Mouse (Mus musculus): ENCODE results near the gene Pmepa1. TPM values are rescaled to one million over a fixed set of nuclear protein-coding genes. Genes with fewer than 3 reads are reported as not detected.

Gene Pmepa1
- polyA plus RNA-seq, 1 experiment from 2014 or later, result 4.1 TPM

GRCm38 (mm10) chr2:173300663-173301630 lies 24.6 kb upstream of the Pmepa1 start:
- Histone ChIP-seq H3K4me3 (ENCODE audit: low read length) (no peak overlapping the region), H3K9ac (ENCODE audit: low read length) (no peak overlapping the region), H3K27me3 (ENCODE audit: control insufficient read depth, insufficient read depth, low read length) (no peaks in the 10 kb centered on the region), H3K36me3 (ENCODE audit: control insufficient read depth, insufficient read depth) (no peaks in the 10 kb centered on the region), H3K4me1 (ENCODE audit: control insufficient read depth, insufficient read depth, low read length) (0 out of 2 replicates have a peak, but pooled peaks cover 8% of the 10 kb centered on the region), H3K9me3 (replicated peaks; ENCODE audit: control insufficient read depth, low read length) (peaks cover 7% of the 10 kb centered on the region), H3K27ac (ENCODE audit: low read length) (no peak overlapping the region), H3K4me2 (ENCODE audit: low read depth, low read length) (no peak overlapping the region)
- 68% methylated on average over 28 of the region's 28 CpGs for WGBS
- ATAC-seq (replicated peaks; ENCODE audit: extremely low read depth, insufficient read depth, low FRiP score), result no peak

DNA sequence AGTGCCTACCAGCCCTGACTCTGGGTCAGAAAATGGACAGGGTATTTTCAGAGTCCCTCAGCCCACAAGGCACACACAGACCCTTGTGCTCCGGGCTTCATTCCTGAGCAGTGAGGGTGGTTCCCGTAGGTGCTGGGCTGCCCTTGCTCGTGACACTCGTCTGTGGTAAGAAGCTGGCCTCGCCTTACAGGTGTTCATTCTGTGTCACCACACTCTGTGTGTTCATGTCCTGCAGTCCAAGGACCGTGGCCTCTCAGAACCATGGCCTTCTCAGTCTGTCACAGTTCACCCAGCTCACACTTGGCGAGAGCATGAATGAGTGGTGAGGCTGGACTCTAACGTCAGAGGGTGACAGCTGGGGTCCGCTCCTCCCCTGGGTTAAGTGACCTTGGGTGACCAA lies 20.1 kb upstream of the Pmepa1 start:
- H3K27me3 ChIP-seq (ENCODE audit: control insufficient read depth, insufficient read depth, low read length), result no peaks in the 10 kb centered on the region
- WGBS, result 83% methylated on average over 9 of the region's 9 CpGs
- no peak overlapping the region for H3K9ac ChIP-seq (ENCODE audit: low read length)
- no peak overlapping the region for H3K4me2 ChIP-seq (ENCODE audit: low read depth, low read length)
- peaks cover 9% of the 10 kb centered on the region for H3K9me3 ChIP-seq (replicated peaks; ENCODE audit: control insufficient read depth, low read length)
- no peak overlapping the region for H3K27ac ChIP-seq (ENCODE audit: low read length)
- H3K4me1 ChIP-seq (ENCODE audit: control insufficient read depth, insufficient read depth, low read length), result 0 out of 2 replicates have a peak, but pooled peaks cover 3% of the 10 kb centered on the region
- ATAC-seq (replicated peaks; ENCODE audit: extremely low read depth, insufficient read depth, low FRiP score), result no peak
- no peaks in the 10 kb centered on the region for H3K36me3 ChIP-seq (ENCODE audit: control insufficient read depth, insufficient read depth)
- no peak overlapping the region for H3K4me3 ChIP-seq (ENCODE audit: low read length)

DNA sequence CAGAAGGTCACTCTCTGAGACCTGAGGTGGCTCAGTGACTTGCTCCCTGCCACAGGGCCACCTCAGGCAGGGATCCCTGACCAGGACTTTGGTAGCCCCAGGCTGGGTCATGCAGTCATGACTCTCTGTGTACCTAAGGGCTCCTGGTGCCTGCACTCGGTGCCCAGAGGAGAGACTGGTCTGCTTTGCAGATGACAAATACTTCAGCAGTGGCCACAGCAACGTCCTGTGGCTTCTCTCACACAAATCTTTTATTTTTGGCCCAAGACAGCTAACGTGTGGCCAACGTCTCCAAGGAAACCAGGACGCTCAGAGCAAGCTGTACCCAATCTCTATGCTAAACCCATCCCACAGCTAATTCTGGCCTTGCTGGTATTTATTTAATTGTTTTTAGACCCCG lies 16.7 kb upstream of the Pmepa1 start:
- Histone ChIP-seq H3K36me3 (ENCODE audit: control insufficient read depth, insufficient read depth) (no peaks in the 10 kb centered on the region), H3K4me1 (ENCODE audit: control insufficient read depth, insufficient read depth, low read length) (no peaks in the 10 kb centered on the region), H3K4me2 (ENCODE audit: low read depth, low read length) (no peak overlapping the region), H3K27ac (ENCODE audit: low read length) (no peak overlapping the region), H3K27me3 (ENCODE audit: control insufficient read depth, insufficient read depth, low read length) (no peaks in the 10 kb centered on the region), H3K9me3 (replicated peaks; ENCODE audit: control insufficient read depth, low read length) (0 out of 2 replicates have a peak, but pooled peaks cover 2% of the 10 kb centered on the region), H3K9ac (ENCODE audit: low read length) (no peak overlapping the region), H3K4me3 (ENCODE audit: low read length) (no peak overlapping the region)
- 71% methylated on average over 6 of the region's 6 CpGs for whole genome bisulfite sequencing
- ATAC-seq (replicated peaks; ENCODE audit: extremely low read depth, insufficient read depth, low FRiP score), result no peak

DNA sequence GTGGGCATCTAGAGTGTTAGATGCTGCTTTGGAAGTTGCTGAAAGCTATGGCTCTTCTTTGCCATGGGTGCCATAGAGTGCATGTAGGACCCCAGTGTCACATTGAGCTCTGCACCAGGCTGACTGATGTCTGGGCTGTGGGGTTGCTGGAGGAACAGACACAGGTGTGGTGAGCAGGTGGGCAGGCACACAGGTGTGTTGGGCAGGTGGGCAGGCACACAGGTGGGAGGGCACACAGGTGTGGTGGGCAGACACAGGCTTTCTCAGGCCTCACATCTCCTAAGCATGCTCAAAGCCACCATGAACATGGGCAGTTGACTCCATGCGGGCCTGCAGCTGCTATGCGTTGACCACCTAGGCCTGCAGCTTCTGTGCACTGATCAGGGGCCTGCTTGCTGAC lies 16.2 kb upstream of the Pmepa1 start:
- WGBS, result 97% methylated on average over 2 of the region's 2 CpGs
- no peak overlapping the region for H3K4me3 ChIP-seq (ENCODE audit: low read length)
- H3K27ac ChIP-seq (ENCODE audit: low read length), result no peak overlapping the region
- H3K36me3 ChIP-seq (ENCODE audit: control insufficient read depth, insufficient read depth), result no peaks in the 10 kb centered on the region
- no peak overlapping the region for H3K9ac ChIP-seq (ENCODE audit: low read length)
- H3K4me1 ChIP-seq (ENCODE audit: control insufficient read depth, insufficient read depth, low read length), result no peaks in the 10 kb centered on the region
- ATAC-seq (replicated peaks; ENCODE audit: extremely low read depth, insufficient read depth, low FRiP score), result no peak
- H3K27me3 ChIP-seq (ENCODE audit: control insufficient read depth, insufficient read depth, low read length), result no peaks in the 10 kb centered on the region
- no peak overlapping the region for H3K4me2 ChIP-seq (ENCODE audit: low read depth, low read length)
- H3K9me3 ChIP-seq (replicated peaks; ENCODE audit: control insufficient read depth, low read length), result 0 out of 2 replicates have a peak, but pooled peaks cover 2% of the 10 kb centered on the region

GRCm38 (mm10) chr2:173290981-173291380 lies 14.6 kb upstream of the Pmepa1 start:
- ATAC-seq (replicated peaks; ENCODE audit: extremely low read depth, insufficient read depth, low FRiP score), result no peak
- no peaks in the 10 kb centered on the region for H3K4me1 ChIP-seq (ENCODE audit: control insufficient read depth, insufficient read depth, low read length)
- H3K4me3 ChIP-seq (ENCODE audit: low read length), result no peak overlapping the region
- H3K4me2 ChIP-seq (ENCODE audit: low read depth, low read length), result no peak overlapping the region
- H3K36me3 ChIP-seq (ENCODE audit: control insufficient read depth, insufficient read depth), result no peaks in the 10 kb centered on the region
- H3K27me3 ChIP-seq (ENCODE audit: control insufficient read depth, insufficient read depth, low read length), result no peaks in the 10 kb centered on the region
- H3K9me3 ChIP-seq (replicated peaks; ENCODE audit: control insufficient read depth, low read length), result 0 out of 2 replicates have a peak, but pooled peaks cover 2% of the 10 kb centered on the region
- WGBS, result 91% methylated on average over 11 of the region's 11 CpGs
- H3K27ac ChIP-seq (ENCODE audit: low read length), result no peak overlapping the region
- H3K9ac ChIP-seq (ENCODE audit: low read length), result no peak overlapping the region

- Histone ChIP-seq H3K36me3 (ENCODE audit: control insufficient read depth, insufficient read depth) (no peaks in the 10 kb centered on the region), H3K27ac (ENCODE audit: low read length) (no peak overlapping the region), H3K27me3 (ENCODE audit: control insufficient read depth, insufficient read depth, low read length) (no peaks in the 10 kb centered on the region), H3K9ac (ENCODE audit: low read length) (no peak overlapping the region), H3K4me1 (ENCODE audit: control insufficient read depth, insufficient read depth, low read length) (no peaks in the 10 kb centered on the region), H3K4me3 (ENCODE audit: low read length) (no peak overlapping the region), H3K4me2 (ENCODE audit: low read depth, low read length) (no peak overlapping the region), H3K9me3 (replicated peaks; ENCODE audit: control insufficient read depth, low read length) (0 out of 2 replicates have a peak, but pooled peaks cover 2% of the 10 kb centered on the region)
- WGBS, result 68% methylated on average over 3 of the region's 3 CpGs
- no peak for ATAC-seq (replicated peaks; ENCODE audit: extremely low read depth, insufficient read depth, low FRiP score)
Measured at GRCm38 (mm10) chr2:173289928-173290327, 13.6 kb upstream of the Pmepa1 start.

DNA sequence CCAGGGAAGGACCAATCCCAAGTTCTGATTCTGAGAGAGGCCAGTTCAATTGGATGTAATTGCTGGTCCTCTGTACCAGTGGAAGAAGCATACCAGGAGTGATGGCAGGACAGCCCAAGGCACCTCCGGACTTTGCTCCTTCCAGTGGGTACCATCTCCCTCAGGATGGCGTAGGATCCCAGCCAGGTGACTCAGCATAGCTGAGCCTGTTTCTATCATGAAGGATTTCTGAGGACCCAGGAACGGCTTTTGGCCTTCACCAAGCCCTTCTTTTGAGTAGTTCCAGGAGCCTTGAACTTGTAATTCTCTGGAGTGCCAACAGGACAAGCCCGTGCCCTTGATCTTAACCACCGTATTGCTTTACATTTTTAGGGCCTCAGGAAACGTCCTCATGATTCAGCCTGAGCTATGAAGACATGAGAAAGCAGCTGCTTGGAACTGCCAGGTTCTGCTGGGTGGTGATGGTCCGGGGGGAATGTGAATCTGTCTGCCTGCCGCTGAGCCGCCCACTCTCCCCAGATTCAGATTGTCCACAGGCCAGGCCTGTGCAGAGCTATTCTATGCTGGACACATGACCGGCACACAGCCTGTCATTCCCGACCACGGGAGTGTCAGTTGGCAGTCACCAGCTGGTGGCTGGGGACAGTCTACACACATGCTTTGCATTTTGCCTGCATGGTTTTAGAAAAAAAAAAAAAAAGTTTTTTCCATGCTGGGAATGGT lies 9.6 kb upstream of the Pmepa1 start:
- no peak overlapping the region for H3K4me2 ChIP-seq (ENCODE audit: low read depth, low read length)
- H3K27ac ChIP-seq (ENCODE audit: low read length), result no peak overlapping the region
- ATAC-seq (replicated peaks; ENCODE audit: extremely low read depth, insufficient read depth, low FRiP score), result no peak
- H3K4me3 ChIP-seq (ENCODE audit: low read length), result no peak overlapping the region
- H3K9ac ChIP-seq (ENCODE audit: low read length), result no peak overlapping the region
- H3K27me3 ChIP-seq (ENCODE audit: control insufficient read depth, insufficient read depth, low read length), result no peaks in the 10 kb centered on the region
- no peaks in the 10 kb centered on the region for H3K36me3 ChIP-seq (ENCODE audit: control insufficient read depth, insufficient read depth)
- no peaks in the 10 kb centered on the region for H3K9me3 ChIP-seq (replicated peaks; ENCODE audit: control insufficient read depth, low read length)
- 79% methylated on average over 12 of the region's 12 CpGs for WGBS
- H3K4me1 ChIP-seq (ENCODE audit: control insufficient read depth, insufficient read depth, low read length), result peaks cover 5% of the 10 kb centered on the region

- WGBS, result 75% methylated on average over 6 of the region's 6 CpGs
- H3K36me3 ChIP-seq (ENCODE audit: control insufficient read depth, insufficient read depth), result no peaks in the 10 kb centered on the region
- no peak overlapping the region for H3K4me3 ChIP-seq (ENCODE audit: low read length)
- no peak for ATAC-seq (replicated peaks; ENCODE audit: extremely low read depth, insufficient read depth, low FRiP score)
- no peak overlapping the region for H3K27ac ChIP-seq (ENCODE audit: low read length)
- H3K27me3 ChIP-seq (ENCODE audit: control insufficient read depth, insufficient read depth, low read length), result no peaks in the 10 kb centered on the region
- no peak overlapping the region for H3K9ac ChIP-seq (ENCODE audit: low read length)
- no peaks in the 10 kb centered on the region for H3K9me3 ChIP-seq (replicated peaks; ENCODE audit: control insufficient read depth, low read length)
- peaks cover 9% of the 10 kb centered on the region for H3K4me1 ChIP-seq (ENCODE audit: control insufficient read depth, insufficient read depth, low read length)
- no peak overlapping the region for H3K4me2 ChIP-seq (ENCODE audit: low read depth, low read length)
Measured at GRCm38 (mm10) chr2:173284771-173285170, 8.4 kb upstream of the Pmepa1 start.

- no peak overlapping the region for H3K27ac ChIP-seq (ENCODE audit: low read length)
- peaks cover 14% of the 10 kb centered on the region for H3K4me1 ChIP-seq (ENCODE audit: control insufficient read depth, insufficient read depth, low read length)
- H3K27me3 ChIP-seq (ENCODE audit: control insufficient read depth, insufficient read depth, low read length), result no peaks in the 10 kb centered on the region
- no peak overlapping the region for H3K4me2 ChIP-seq (ENCODE audit: low read depth, low read length)
- H3K9ac ChIP-seq (ENCODE audit: low read length), result no peak overlapping the region
- H3K36me3 ChIP-seq (ENCODE audit: control insufficient read depth, insufficient read depth), result no peaks in the 10 kb centered on the region
- no peak overlapping the region for H3K4me3 ChIP-seq (ENCODE audit: low read length)
- ATAC-seq (replicated peaks; ENCODE audit: extremely low read depth, insufficient read depth, low FRiP score), result no peak
- no peaks in the 10 kb centered on the region for H3K9me3 ChIP-seq (replicated peaks; ENCODE audit: control insufficient read depth, low read length)
- 84% methylated on average over 8 of the region's 8 CpGs for WGBS
Measured at GRCm38 (mm10) chr2:173282191-173282590, 5.9 kb upstream of the Pmepa1 start.

All from heart, embryonic 16.5 days (tissue).